Mouse (Mus musculus): ENCODE measurements at regions not wholly inside any gene's neighbourhood (a gene's known extent, or its start where the extent isn't known, plus 50 kb on each side); places are given as distances from the start of the nearest gene placed in this dataset.

DNA sequence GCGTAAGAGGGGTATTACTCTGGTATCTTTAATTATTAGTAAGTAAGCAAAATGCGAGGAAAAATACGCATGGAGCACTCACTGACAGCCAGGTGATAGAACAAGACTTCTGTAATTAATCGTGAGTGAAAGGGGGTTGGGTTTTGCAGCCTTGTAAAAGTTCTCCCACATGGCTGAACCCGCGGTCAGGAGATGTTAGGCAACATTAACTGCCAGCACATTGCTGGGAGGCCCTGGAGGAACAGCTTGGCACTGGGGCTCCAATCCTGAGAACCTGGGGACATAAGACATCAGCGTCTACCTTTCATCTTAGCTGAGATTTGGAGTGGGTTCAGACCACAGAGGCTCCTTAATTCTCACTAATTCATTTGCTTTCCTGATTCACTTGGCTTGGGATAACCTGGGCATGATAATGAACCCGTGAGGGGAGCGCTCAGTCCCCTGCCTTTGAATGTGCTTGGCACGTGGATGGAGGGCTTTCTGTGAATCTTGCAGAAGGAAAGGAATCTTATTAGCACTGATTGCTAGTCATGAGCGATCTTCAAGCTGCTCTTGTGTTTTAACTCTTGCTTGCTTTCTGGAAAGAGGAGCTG is 241.3 kb downstream of the Fign start:
- Histone ChIP-seq H3K4me3 (ENCODE audit: low read length) (no peak overlapping the region), H3K4me2 (replicated peaks; ENCODE audit: low read depth, low read length) (no peak overlapping the region), H3K27me3 (ENCODE audit: control insufficient read depth, insufficient read depth, low read length) (no peaks in the 10 kb centered on the region), H3K9me3 (ENCODE audit: control insufficient read depth, low read length) (no peaks in the 10 kb centered on the region), H3K27ac (ENCODE audit: low read depth, low read length) (no peak overlapping the region), H3K4me1 (ENCODE audit: control insufficient read depth, insufficient read depth, low read length) (no peaks in the 10 kb centered on the region), H3K36me3 (ENCODE audit: control insufficient read depth, insufficient read depth, low read length) (no peaks in the 10 kb centered on the region), H3K9ac (ENCODE audit: low read depth, low read length) (no peak overlapping the region)
- peak; percentile 66 for ATAC-seq (ENCODE audit: low FRiP score, low TSS enrichment)
- WGBS = 39% methylated on average over 11 of the region's 11 CpGs

DNA sequence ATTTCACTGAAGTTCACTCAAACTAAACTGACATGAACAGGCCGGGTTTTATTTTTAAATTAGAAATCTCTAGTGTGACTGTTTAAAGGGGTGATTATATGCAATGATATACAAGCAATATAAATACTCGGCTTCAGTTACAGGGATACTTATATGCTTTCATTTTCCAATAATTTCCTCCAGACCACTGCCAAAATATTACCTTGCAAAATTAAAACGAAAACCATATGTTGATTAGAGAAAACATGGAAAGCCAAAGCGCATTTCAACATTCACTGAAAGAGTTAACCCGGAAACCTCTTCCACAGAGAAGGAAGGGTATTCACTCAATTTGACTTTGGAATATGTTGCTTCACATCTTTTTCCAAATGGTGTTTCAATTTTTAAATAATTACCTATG is 242.4 kb downstream of the Fign start:
- no peaks in the 10 kb centered on the region for H3K4me1 ChIP-seq (ENCODE audit: control insufficient read depth, insufficient read depth, low read length)
- no peaks in the 10 kb centered on the region for H3K9me3 ChIP-seq (ENCODE audit: control insufficient read depth, low read length)
- no peak overlapping the region for H3K27ac ChIP-seq (ENCODE audit: low read depth, low read length)
- no peaks in the 10 kb centered on the region for H3K27me3 ChIP-seq (ENCODE audit: control insufficient read depth, insufficient read depth, low read length)
- ATAC-seq (ENCODE audit: low FRiP score, low TSS enrichment) = no peak
- H3K9ac ChIP-seq (ENCODE audit: low read depth, low read length) = no peak overlapping the region
- whole genome bisulfite sequencing = 91% methylated on average over 5 of the region's 5 CpGs
- no peaks in the 10 kb centered on the region for H3K36me3 ChIP-seq (ENCODE audit: control insufficient read depth, insufficient read depth, low read length)
- H3K4me3 ChIP-seq (ENCODE audit: low read length) = no peak overlapping the region
- H3K4me2 ChIP-seq (replicated peaks; ENCODE audit: low read depth, low read length) = no peak overlapping the region

DNA sequence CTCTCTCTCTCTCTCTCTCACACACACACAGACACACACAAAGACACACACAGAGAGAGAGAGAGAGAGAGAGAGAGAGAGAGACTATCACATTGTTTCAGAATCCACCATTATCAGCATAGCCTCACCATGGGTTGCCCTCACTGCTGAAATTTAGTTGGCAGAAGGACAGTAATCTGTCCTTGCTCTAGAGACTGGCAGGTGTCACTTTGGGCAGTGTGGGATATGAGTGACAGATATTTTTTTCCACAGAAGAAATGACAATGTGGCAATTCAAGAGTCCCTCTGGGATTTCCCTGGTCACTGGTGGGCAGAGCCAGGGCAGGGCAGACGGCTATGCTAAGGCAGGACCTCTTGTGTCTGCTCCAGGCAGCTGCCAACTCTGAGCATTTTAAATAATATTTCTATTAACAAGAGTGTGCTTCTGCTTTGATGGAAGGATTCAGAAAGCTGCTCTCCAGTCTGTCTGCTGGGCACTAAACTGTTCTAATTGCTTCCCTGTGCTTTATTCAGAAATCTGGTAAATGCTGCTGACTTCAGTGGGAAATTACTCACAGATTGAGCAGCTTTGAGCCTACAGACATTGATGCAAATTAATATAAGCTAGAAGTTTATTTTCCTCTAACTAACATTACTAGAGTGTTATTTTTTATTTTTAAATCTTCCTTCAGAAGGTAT is 243.5 kb downstream of the Fign start:
- Histone ChIP-seq H3K9me3 (ENCODE audit: control insufficient read depth, low read length) (no peaks in the 10 kb centered on the region), H3K27me3 (ENCODE audit: control insufficient read depth, insufficient read depth, low read length) (no peaks in the 10 kb centered on the region), H3K27ac (ENCODE audit: low read depth, low read length) (no peak overlapping the region), H3K4me1 (ENCODE audit: control insufficient read depth, insufficient read depth, low read length) (no peaks in the 10 kb centered on the region), H3K4me3 (ENCODE audit: low read length) (no peak overlapping the region), H3K36me3 (ENCODE audit: control insufficient read depth, insufficient read depth, low read length) (no peaks in the 10 kb centered on the region), H3K9ac (ENCODE audit: low read depth, low read length) (no peak overlapping the region), H3K4me2 (replicated peaks; ENCODE audit: low read depth, low read length) (no peak overlapping the region)
- 70% methylated on average over 1 of the region's 1 CpGs for WGBS
- no peak for ATAC-seq (ENCODE audit: low FRiP score, low TSS enrichment)

DNA sequence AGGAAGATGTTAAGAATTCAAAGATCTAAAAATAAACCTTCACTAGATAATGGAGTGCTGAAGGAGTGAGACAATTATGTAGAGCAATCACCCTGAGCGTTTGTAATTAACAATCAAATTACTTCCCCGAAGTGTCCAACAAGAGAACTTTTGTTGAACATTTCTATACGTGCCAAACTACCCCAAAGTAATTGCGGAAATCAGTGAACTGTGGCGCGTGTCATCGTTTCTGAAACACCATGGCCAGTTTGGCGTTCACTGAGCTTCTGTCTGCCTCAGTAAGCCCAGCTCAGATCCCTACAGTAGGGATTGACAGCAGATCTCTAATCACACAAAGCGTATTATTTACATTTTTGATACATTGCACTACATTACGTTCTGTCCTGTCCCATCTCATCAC is 244.6 kb downstream of the Fign start:
- WGBS = 65% methylated on average over 10 of the region's 10 CpGs
- H3K36me3 ChIP-seq (ENCODE audit: control insufficient read depth, insufficient read depth, low read length) = no peaks in the 10 kb centered on the region
- ATAC-seq (ENCODE audit: low FRiP score, low TSS enrichment) = no peak
- no peaks in the 10 kb centered on the region for H3K4me1 ChIP-seq (ENCODE audit: control insufficient read depth, insufficient read depth, low read length)
- no peak overlapping the region for H3K4me3 ChIP-seq (ENCODE audit: low read length)
- H3K9ac ChIP-seq (ENCODE audit: low read depth, low read length) = no peak overlapping the region
- no peaks in the 10 kb centered on the region for H3K27me3 ChIP-seq (ENCODE audit: control insufficient read depth, insufficient read depth, low read length)
- no peak overlapping the region for H3K27ac ChIP-seq (ENCODE audit: low read depth, low read length)
- H3K4me2 ChIP-seq (replicated peaks; ENCODE audit: low read depth, low read length) = no peak overlapping the region
- H3K9me3 ChIP-seq (ENCODE audit: control insufficient read depth, low read length) = no peaks in the 10 kb centered on the region

DNA sequence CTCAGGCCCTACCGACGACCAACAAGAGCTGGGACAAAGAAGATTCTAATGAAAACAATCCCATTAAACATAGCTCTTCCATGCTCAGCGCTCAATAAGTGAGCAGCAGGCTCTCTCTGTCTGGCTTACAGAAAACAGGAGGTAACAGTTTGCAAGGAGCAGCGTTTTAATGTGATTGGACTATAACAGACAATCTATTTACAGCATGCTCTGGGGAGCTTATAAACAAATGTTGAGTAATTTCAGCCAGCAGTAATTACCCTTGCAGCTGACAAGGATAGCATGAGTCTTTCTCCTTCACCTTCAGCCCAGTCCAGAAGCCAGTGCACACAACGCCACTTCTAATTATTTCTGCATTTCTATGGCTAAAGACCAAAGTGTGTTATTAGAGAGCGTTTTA is 245.6 kb downstream of the Fign start:
- Histone ChIP-seq H3K27ac (ENCODE audit: low read depth, low read length) (no peak overlapping the region), H3K9ac (ENCODE audit: low read depth, low read length) (no peak overlapping the region), H3K36me3 (ENCODE audit: control insufficient read depth, insufficient read depth, low read length) (no peaks in the 10 kb centered on the region), H3K4me1 (ENCODE audit: control insufficient read depth, insufficient read depth, low read length) (no peaks in the 10 kb centered on the region), H3K9me3 (ENCODE audit: control insufficient read depth, low read length) (no peaks in the 10 kb centered on the region), H3K4me3 (ENCODE audit: low read length) (no peak overlapping the region), H3K4me2 (replicated peaks; ENCODE audit: low read depth, low read length) (no peak overlapping the region), H3K27me3 (ENCODE audit: control insufficient read depth, insufficient read depth, low read length) (no peaks in the 10 kb centered on the region)
- ATAC-seq (ENCODE audit: low FRiP score, low TSS enrichment) = no peak
- 67% methylated on average over 6 of the region's 6 CpGs for WGBS

- ATAC-seq (ENCODE audit: low FRiP score, low TSS enrichment) = no peak
- Histone ChIP-seq H3K36me3 (ENCODE audit: control insufficient read depth, insufficient read depth, low read length) (no peaks in the 10 kb centered on the region), H3K27me3 (ENCODE audit: control insufficient read depth, insufficient read depth, low read length) (no peaks in the 10 kb centered on the region), H3K27ac (ENCODE audit: low read depth, low read length) (no peak overlapping the region), H3K4me3 (ENCODE audit: low read length) (no peak overlapping the region), H3K9ac (ENCODE audit: low read depth, low read length) (no peak overlapping the region), H3K9me3 (ENCODE audit: control insufficient read depth, low read length) (no peaks in the 10 kb centered on the region), H3K4me1 (ENCODE audit: control insufficient read depth, insufficient read depth, low read length) (no peaks in the 10 kb centered on the region), H3K4me2 (replicated peaks; ENCODE audit: low read depth, low read length) (no peak overlapping the region)
- WGBS = 87% methylated on average over 5 of the region's 5 CpGs
Measured at GRCm38 (mm10) chr2:63850033-63850432, 247.8 kb downstream of the Fign start.

- H3K4me3 ChIP-seq (ENCODE audit: low read length) = no peak overlapping the region
- H3K4me2 ChIP-seq (replicated peaks; ENCODE audit: low read depth, low read length) = no peak overlapping the region
- ATAC-seq (ENCODE audit: low FRiP score, low TSS enrichment) = no peak
- H3K4me1 ChIP-seq (ENCODE audit: control insufficient read depth, insufficient read depth, low read length) = no peaks in the 10 kb centered on the region
- H3K9me3 ChIP-seq (ENCODE audit: control insufficient read depth, low read length) = no peaks in the 10 kb centered on the region
- H3K27me3 ChIP-seq (ENCODE audit: control insufficient read depth, insufficient read depth, low read length) = no peaks in the 10 kb centered on the region
- H3K9ac ChIP-seq (ENCODE audit: low read depth, low read length) = no peak overlapping the region
- WGBS = 90% methylated on average over 6 of the region's 6 CpGs
- no peaks in the 10 kb centered on the region for H3K36me3 ChIP-seq (ENCODE audit: control insufficient read depth, insufficient read depth, low read length)
- H3K27ac ChIP-seq (ENCODE audit: low read depth, low read length) = no peak overlapping the region
Measured at GRCm38 (mm10) chr2:63849486-63849885, 248.4 kb downstream of the Fign start.

DNA sequence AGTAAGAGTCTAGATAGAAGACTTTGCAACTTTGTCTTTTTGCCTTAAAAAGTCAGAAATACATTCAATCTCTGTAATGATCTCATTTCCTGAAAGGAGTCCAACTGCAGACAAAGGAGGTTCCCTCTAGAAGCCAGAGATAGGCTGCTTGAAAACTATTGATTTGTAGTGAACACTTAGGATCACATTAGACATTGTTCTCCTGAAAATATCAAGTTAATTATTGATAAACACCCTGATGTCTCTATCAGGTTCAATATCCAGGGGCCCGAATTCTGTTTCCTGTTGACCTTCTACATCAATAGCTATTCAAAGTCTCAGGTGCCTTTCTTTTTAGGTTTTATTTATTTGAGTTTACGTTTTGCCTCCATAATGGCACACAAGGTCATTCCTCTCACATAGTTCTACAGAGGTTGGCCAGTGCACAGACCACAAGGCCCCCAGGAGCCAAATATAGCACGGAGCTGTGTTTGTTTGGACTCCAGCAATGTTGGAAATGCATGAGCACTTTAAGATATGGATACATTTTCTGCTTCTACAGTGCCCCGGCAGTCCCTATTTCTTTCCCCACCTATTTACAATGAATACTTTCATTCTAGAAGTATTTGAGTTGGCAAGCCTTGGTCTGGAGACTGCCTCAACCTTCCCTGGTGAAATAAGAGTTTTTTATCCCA is 265.7 kb downstream of the Fign start:
- no peaks in the 10 kb centered on the region for H3K9me3 ChIP-seq (ENCODE audit: control insufficient read depth, low read length)
- no peak overlapping the region for H3K9ac ChIP-seq (ENCODE audit: low read depth, low read length)
- no peak overlapping the region for H3K27ac ChIP-seq (ENCODE audit: low read depth, low read length)
- H3K36me3 ChIP-seq (ENCODE audit: control insufficient read depth, insufficient read depth, low read length) = no peaks in the 10 kb centered on the region
- no peak overlapping the region for H3K4me2 ChIP-seq (replicated peaks; ENCODE audit: low read depth, low read length)
- H3K4me3 ChIP-seq (ENCODE audit: low read length) = no peak overlapping the region
- 85% methylated on average over 4 of the region's 4 CpGs for WGBS
- H3K27me3 ChIP-seq (ENCODE audit: control insufficient read depth, insufficient read depth, low read length) = no peaks in the 10 kb centered on the region
- no peak for ATAC-seq (ENCODE audit: low FRiP score, low TSS enrichment)
- peaks cover 4% of the 10 kb centered on the region; the same call in 1 of the 2 replicates for H3K4me1 ChIP-seq (ENCODE audit: control insufficient read depth, insufficient read depth, low read length)

DNA sequence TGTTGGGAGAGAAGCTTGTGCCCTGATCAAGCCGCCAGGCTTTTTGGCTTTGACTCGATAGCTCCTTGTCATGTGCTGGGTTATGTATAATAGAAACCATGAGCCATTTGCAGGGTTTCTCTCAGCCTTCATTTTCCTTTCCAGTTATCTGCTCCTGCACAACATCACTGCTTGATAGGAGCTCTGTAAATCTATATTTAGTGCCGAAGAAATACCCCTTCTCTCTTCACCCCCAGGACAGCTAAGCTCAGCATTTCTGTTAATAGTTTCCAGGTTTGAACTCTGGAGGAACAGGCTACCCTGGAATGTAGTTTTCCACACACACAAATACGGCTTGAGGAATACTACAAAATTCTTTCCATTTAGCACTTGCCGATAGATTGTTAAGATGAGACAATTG is 267.4 kb downstream of the Fign start:
- no peak overlapping the region for H3K27ac ChIP-seq (ENCODE audit: low read depth, low read length)

More for the DNA sequence above, 267.4 kb downstream of the Fign start:
- 89% methylated on average over 5 of the region's 5 CpGs for WGBS
- Histone ChIP-seq H3K9me3 (ENCODE audit: control insufficient read depth, low read length) (no peaks in the 10 kb centered on the region), H3K4me3 (ENCODE audit: low read length) (no peak overlapping the region), H3K9ac (ENCODE audit: low read depth, low read length) (no peak overlapping the region), H3K36me3 (ENCODE audit: control insufficient read depth, insufficient read depth, low read length) (no peaks in the 10 kb centered on the region), H3K27me3 (ENCODE audit: control insufficient read depth, insufficient read depth, low read length) (no peaks in the 10 kb centered on the region), H3K4me2 (replicated peaks; ENCODE audit: low read depth, low read length) (no peak overlapping the region), H3K4me1 (ENCODE audit: control insufficient read depth, insufficient read depth, low read length) (peaks cover 4% of the 10 kb centered on the region; the same call in 1 of the 2 replicates)
- no peak for ATAC-seq (ENCODE audit: low FRiP score, low TSS enrichment)

Measured in kidney, embryonic 14.5 days (tissue).